Mouse (Mus musculus) spleen, adult 2 months (tissue): ENCODE results near the gene Gm10717.
"Not testable (repeated sequence)": the region's sequence is repeated elsewhere in the genome, so short reads cannot be mapped to it uniquely, and the experiment has no call there.

Experiments used
- CTCF ChIP-seq: fragments of 200-500 bp; IDR thresholded peaks from 2 replicates; pipeline ENCODE4 v1.5.1; 2011; ENCODE audit warnings: mild to moderate bottlenecking, inconsistent platforms; ENCODE audit not compliant: insufficient read depth, insufficient read length, insufficient replicate concordance; ENCODE audit errors: extremely low read depth
- POLR2A ChIP-seq: fragments of 200-500 bp; IDR thresholded peaks from 2 replicates; pipeline ENCODE4 v1.6.1; 2011; ENCODE audit warnings: low read depth, low read length, inconsistent platforms

DNA sequence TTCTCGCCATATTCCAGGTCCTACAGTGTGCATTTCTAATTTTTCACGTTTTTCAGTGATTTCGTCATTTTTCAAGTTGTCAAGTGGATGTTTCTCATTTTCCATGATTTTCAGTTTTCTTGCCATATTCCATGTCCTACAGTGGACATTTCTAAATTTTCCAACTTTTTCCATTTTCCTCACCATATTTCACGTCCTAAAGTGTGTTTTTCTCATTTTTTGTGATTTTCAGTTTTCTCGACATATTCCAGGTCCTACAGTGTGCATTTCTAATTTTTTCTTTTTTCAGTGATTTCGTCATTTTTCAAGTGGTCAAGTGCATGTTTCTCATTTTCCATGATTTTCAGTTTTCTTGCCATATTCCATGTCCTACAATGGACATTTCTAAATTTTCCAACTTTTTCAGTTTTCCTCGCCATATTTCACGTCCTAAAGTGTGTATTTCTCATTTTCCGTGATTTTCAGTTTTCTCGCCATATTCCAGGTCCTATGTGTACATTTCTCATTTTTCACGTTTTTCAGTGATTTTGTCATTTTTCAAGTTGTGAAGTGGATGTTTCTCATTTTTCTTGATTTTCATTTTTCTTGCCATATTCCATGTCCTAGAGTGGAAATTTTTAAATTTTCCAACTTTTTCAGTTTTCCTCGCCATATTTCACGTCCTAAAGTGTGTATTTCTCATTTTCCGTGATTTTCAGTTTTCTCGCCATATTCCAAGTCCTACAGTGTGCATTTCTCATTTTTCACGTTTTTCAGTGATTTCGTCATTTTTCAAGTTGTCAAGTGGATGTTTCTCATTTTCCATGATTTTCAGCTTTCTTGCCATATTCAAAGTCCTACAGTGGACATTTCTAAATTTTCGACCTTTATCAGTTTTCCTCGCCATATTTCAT, 5.1 kb upstream of the Gm10717 start:
- TF ChIP-seq CTCF, POLR2A: not testable (repeated sequence)
